Mouse (Mus musculus): Measurements from ENCODE around the gene Ndrg4.
A peak's percentile ranks its signal among the peaks of the same experiment; 100 is the strongest.

The Ndrg4 gene

DNA sequence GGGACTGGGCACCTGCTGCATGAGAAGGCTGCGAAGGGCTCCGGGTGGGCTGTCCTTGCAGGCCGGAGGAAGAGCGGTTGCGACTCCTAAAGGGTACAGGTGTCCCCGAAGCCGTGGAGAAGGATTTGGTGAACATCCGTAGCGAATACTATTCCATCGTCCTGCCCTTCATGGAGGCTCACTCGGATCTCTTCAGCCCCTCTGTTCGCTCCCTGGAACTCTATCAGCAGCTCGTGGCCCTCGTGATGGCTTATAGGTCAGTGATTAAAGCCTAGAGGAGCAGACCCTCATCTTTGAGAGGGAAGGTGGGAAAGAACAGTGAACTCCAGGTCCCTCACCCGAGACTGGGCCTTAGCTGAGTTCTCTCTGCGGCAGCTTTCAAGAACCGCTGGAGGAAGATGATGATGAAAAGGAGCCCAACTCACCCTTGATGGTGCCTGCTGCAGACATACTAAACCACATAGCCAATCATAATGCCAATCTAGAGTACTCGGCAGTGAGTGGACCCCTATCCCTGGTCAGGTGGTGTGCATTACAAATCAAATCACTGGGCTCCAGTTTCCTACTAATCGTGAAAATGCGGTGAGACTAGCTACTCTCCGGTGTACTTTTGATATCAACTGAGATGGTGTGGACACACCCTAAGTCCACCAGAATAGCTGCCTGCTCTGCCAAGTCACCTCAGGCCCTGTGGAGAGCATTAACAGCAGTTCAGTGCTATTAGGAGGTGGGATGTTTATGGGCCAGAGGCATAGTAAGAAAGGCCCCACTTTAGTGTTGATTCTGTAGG lies 40.0 kb downstream of the Ndrg4 start:
- DNase-seq (ENCODE audit: low spot score in 2 of 2) = peak in 1 of 2 experiments; percentile 38

DNA sequence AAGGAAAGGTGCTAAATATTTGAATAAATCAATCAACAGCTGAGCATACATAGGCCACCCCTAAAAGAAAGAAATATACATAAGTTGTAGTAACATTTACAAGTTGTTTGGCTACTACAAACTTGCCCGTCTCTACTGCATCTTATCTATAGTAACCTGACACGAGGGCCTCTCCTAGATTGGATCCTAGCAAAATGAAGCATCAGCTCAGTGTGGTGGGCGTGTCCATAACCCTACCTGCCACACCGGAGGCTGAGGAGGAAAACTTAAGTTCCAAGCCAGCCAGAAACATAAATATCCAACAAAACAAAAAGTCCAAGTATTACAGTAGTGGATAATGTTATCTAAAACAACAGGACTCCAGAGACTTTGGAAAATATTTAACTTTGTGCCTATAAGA lies 50.8 kb downstream of the Ndrg4 start:
- DNase-seq (ENCODE audit: low spot score in 2 of 2) = no peak

DNA sequence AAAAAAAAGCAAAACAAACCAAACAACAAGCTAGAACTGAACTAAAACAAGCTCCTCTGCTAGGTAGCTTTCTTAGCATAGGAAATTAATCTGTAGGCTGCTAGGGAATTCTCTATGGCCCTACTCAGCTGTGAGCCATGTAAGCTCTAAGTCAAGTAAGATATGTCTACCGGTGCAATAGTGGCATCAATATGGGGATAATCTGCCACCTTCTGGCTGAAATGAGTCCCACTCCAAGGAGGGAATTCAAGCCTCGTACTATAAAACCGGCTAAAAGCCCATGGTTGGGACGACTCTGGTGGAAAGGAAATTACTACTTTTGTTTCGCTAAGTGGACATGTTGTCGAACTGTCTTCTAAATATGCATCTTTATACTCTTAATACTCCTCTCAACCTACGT lies 61.8 kb downstream of the Ndrg4 start:
- DNase-seq (ENCODE audit: low spot score in 2 of 2) = peak in 1 of 2 experiments; percentile 51

DNA sequence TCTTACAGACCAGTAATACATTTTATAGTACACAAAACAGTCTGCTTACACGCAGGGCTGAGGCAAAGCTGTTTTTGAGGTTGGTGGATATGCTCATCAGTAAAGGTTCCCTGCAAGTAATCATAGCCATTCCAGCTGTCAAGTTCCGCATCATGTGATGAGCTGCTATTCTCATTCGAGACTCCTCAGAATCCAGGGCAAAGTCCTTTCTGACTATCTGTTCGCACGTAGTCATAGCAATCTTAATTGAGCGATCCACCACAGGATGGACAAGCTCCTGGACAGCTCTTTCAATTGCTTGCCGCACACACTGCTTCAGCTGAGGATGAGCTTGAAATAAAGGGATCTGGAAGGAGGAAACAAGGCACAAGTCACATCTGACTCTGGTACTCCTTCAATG lies 65.0 kb downstream of the Ndrg4 start:
- no peak for DNase-seq (ENCODE audit: low spot score in 2 of 2)

DNA sequence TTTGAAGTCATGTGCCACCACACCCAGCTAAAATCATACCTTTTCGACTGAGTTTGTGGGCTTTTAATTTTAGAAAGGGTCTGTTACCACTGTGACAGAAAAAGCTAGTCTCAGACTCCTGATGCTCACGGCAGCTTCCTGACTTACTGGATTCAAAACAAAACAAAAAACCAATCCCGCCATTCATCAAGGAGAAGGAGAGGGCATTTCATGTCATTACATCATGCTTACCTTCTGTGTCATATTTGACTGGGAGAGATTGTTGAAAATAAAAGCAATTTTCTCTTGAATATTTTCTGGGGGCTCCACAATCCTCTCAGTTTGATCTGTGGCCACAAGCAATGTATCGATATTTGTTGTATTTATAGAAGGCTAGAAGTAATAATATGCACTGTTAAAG lies 71.2 kb downstream of the Ndrg4 start:
- DNase-seq (ENCODE audit: low spot score in 2 of 2) = no peak

DNA sequence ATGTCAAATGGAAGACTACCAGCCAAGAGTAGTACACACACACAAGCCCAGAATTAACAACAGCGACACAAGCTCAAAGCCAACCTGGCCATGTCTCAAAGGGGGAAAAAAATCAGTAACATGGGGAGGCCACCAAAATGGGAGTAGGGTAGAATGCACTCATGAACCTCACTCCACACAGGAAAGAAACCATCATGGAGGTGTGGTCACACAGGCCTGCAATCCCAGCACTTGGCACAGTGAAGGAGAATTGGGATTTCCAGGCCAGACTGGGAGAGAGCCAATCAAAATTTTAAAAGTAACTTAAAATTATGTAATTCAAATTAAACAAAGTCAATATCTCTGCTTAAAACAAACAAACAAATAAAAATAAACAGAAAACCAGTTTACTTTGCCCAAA lies 75.1 kb downstream of the Ndrg4 start:
- no peak for DNase-seq (ENCODE audit: low spot score in 2 of 2)

DNA sequence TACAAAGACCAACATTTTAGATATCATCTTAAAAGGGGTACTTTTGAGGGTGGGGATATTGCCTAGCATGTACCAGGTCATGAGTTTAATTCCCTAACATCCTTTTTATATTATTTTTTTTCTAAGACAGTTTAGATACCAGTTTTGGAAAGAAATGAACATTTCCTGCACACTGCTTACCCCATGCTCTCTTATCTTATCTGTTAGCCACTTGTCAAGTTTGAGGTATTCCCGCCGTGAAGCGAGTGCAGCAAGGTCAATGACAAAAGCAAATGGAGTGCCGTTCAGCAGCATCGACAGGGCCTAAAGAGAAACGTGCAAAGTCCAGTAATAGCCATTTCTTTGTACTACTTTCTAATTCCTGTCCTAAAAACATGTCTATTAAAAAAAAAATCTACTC lies 83.5 kb downstream of the Ndrg4 start:
- no peak for DNase-seq (ENCODE audit: low spot score in 2 of 2)

DNA sequence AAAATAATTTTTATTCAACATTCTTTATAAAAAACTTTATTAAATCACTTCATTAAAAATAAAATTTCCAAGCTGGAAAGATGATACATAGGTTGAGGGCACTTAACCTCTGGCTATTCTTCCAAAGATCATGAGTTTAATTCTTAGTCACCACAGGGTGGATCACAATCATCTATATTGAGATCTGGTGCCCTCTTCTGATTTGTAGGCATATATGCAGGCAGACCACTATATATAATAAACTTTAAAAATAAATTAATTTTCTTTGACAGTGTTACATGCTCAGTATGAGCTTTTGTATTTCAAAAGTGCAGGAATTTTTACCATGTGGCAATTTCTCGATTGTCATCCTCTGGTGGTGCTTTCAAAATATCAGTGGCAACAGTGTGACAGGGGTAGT lies 87.4 kb downstream of the Ndrg4 start:
- DNase-seq (ENCODE audit: low spot score in 2 of 2) = no peak

Measured in frontal cortex, postnatal 36 days (tissue).